Mouse (Mus musculus) ES-Bruce4 (cell line): ENCODE data around the gene Ly6c2.

Experiments
- CTCF ChIP-seq: IDR thresholded peaks from one replicate; pipeline ENCODE4 v1.8.1; 2011; ENCODE audit warnings: low read depth, low read length
- POLR2A ChIP-seq: IDR thresholded peaks from one replicate; pipeline ENCODE4 v1.8.1; 2011; ENCODE audit warnings: low read length; ENCODE audit not compliant: insufficient read depth

DNA sequence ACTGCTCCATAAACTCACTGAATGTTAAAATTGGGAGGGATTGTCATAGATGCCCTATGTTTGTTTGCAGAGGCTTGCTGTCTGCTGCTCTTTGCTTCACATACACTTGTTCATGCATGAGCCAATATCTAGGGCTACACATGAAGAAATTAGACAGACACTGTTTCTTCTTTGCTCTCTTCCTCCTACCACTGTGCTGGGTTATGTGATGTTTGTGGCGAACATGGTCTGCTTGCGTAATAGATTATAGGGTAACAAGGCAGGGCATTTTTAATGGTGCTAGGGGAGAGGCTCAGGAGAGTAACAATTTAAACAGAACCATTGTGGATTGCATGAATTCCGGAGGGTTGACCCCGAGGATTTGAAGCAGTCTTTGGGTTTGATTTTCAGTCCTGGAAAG lies 41.8 kb downstream of the Ly6c2 start:
- TF ChIP-seq POLR2A: no peak
- TF ChIP-seq CTCF: no peak
